Mouse (Mus musculus): ENCODE data around the gene Mapk3. TPM values are rescaled to one million over a fixed set of nuclear protein-coding genes. Genes with fewer than 3 reads are reported as not detected.
A peak's percentile ranks its signal among the peaks of the same experiment; 100 is the strongest.

The Mapk3 gene
- total RNA-seq, 2 experiments from 2014 or later, result 88.3 to 177 TPM

DNA sequence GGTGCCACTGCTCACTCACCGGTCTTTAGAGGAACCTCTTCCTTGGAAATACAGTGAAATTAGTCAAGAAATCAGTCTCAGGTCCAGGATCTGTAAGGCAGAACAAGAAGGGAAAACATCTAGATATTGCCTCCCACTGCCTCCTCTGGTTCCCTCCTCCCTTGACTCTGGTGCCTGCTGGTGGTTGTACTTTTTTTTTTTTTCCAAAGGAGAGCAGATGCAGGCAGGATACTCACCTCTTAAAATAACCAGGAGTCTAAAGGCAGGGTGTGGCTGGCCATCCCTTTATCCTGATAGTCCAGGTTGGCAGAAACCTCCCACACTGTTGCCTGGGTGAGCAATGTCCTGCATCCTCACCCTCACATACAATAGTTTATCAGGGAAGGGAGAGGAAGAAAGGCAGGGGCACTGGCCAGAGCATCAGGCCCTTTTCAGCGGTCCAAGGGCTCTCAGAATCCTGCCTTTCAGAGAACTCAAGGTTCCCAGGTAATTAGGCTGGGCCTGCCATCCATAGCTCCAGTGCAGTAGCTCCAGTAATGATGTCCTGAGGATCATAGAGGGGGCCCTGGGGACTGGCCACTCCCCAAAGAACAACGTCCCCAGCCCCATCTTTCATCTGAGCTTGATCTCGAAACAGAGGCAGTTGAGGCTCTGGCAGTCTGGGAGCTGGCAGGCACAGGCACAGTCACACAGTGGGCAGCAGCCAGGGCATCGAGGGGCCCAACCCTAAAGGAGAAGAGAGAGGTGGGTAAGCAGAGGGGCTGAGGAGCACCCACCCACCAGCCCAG lies 41.1 kb downstream of the Mapk3 start:
- no peak for ATAC-seq (ENCODE audit: poor library complexity, severe bottlenecking)

- no peak for ATAC-seq (ENCODE audit: poor library complexity, severe bottlenecking)
These were observed 41.6 kb downstream of the Mapk3 start for GRCm38 (mm10) chr7:126801057-126801422.

GRCm38 (mm10) chr7:126802134-126802889 lies 42.9 kb downstream of the Mapk3 start:
- ATAC-seq (ENCODE audit: poor library complexity, severe bottlenecking), result no peak

- no peak for ATAC-seq (ENCODE audit: poor library complexity, severe bottlenecking)
These were observed 43.8 kb downstream of the Mapk3 start for GRCm38 (mm10) chr7:126803181-126803580.

DNA sequence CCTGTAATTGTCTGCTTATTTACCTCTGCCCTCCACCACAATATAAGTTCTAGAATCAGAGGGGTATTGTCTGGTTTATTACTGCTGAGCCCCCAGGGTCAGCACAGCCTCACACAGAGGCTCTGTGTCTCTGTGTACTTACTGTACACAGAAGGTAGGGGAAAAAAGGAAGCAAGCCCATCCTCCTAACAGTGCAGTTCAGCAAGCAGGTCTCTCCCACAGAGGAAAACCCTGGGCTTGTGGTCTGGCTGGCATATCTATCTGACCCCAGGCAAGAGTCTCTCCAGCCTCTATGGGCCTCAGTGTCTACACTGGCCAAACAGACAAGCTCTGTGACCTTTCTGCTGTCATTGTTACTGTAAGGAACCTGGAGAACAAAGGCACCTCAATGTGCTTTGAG lies 44.4 kb downstream of the Mapk3 start:
- no peak for ATAC-seq (ENCODE audit: poor library complexity, severe bottlenecking)

- ATAC-seq (ENCODE audit: poor library complexity, severe bottlenecking), result no peak
These were observed 47.6 kb downstream of the Mapk3 start for GRCm38 (mm10) chr7:126806956-126807355.

DNA sequence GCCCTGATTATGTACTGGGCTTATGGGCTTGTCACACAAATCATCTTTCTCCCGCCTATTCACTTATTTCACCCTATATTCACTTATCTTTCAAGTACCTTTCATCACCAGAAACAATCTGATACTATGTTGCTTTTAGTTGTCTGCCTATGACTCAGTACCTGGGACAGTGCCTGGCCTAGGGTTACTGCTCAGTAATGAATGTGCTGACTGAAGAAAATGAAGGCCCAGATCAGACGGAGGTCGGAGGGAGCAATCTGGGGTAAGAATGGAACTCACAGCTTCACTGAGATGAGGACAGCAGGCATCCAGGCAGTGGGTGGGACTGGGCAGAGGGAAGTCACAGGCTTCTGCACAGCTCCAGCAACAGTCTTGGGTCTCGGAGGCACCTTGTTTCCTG lies 48.0 kb downstream of the Mapk3 start:
- no peak for ATAC-seq (ENCODE audit: poor library complexity, severe bottlenecking)

DNA sequence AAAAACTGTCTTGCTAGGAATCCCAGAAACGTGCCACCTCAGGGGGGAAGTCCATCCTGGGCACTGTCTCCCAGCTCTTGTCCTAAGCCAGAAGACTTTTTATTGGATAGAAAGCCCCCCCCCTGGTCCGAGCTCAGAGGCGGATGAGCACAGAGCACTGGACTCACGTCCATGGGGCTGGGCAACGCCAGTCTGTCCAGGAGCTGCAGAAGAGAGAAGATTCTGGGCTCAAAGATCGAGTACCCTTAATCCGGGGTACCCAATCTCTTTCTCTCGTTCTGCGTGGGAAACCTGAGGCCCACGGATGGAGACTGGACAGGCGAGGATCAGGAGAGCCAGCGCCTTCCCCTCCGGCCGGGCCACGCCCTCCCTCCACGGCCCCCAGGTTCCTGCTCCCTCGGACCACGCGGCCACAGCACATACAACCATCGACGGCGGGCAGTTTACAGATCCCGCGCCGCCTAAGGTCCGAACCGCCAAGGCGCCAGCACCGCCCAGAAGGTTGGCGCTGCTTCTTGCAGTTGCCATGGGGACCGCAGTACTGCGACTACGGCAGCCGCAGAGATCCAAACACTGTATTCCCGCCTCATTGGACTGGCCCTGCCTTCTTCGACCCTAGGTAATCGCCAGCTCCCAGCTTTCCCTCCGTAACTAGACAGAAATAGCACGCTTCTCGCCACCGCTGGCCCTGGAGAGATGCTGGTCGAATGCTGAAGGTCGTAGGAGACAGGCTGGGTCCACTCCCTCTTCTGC lies 49.5 kb downstream of the Mapk3 start:
- ATAC-seq (ENCODE audit: poor library complexity, severe bottlenecking), result peak; percentile 93

- no peak for ATAC-seq (ENCODE audit: poor library complexity, severe bottlenecking)
These were observed 50.4 kb downstream of the Mapk3 start for GRCm38 (mm10) chr7:126809723-126810369.

Other genes starting within 250 kb of the Mapk3 start
- 110 and 121 TPM in 2 replicates for gene Eif3c, start 193.2 kb upstream of the Mapk3 start, total RNA-seq (2015)
- gene Eif3c, start 193.2 kb upstream of the Mapk3 start, total RNA-seq (2017), result 131 and 143 TPM in 2 replicates
- gene Apobr, start 174.7 kb upstream of the Mapk3 start, total RNA-seq (2015), result 27.6 and 30.3 TPM in 2 replicates
- 98.7 and 99.5 TPM in 2 replicates for gene Apobr, start 174.7 kb upstream of the Mapk3 start, total RNA-seq (2017)
- 106 and 118 TPM in 2 replicates for gene Cln3, start 173.8 kb upstream of the Mapk3 start, total RNA-seq (2015)
- gene Cln3, start 173.8 kb upstream of the Mapk3 start, total RNA-seq (2017), result 59.5 and 77.8 TPM in 2 replicates
- gene Il27, start 164.7 kb upstream of the Mapk3 start, total RNA-seq (2015), result 2.5 and 2.9 TPM in 2 replicates
- gene Il27, start 164.7 kb upstream of the Mapk3 start, total RNA-seq (2017), result 3.0 and 4.8 TPM in 2 replicates
- gene Nupr1, start 128.7 kb upstream of the Mapk3 start, total RNA-seq (2015), result 54.7 and 61.4 TPM in 2 replicates
- 108 and 126 TPM in 2 replicates for gene Nupr1, start 128.7 kb upstream of the Mapk3 start, total RNA-seq (2017)
- gene Sgf29, start 110.3 kb upstream of the Mapk3 start, total RNA-seq (2015), result 42.1 and 55.6 TPM in 2 replicates
- gene Sgf29, start 110.3 kb upstream of the Mapk3 start, total RNA-seq (2017), result 27.3 and 35.5 TPM in 2 replicates
- gene Sult1a1, start 83.2 kb upstream of the Mapk3 start, total RNA-seq (2015), result 4.8 and 6.6 TPM in 2 replicates
- gene Sult1a1, start 83.2 kb upstream of the Mapk3 start, total RNA-seq (2017), result 6.6 and 6.9 TPM in 2 replicates
- gene Bola2, start 64.2 kb upstream of the Mapk3 start, total RNA-seq (2015), result 49.8 and 60.5 TPM in 2 replicates
- 106 and 161 TPM in 2 replicates for gene Bola2, start 64.2 kb upstream of the Mapk3 start, total RNA-seq (2017)
- gene Slx1b, start 63.8 kb upstream of the Mapk3 start, total RNA-seq (2015), result 4.1 and 6.0 TPM in 2 replicates
- 4.7 and 5.9 TPM in 2 replicates for gene Slx1b, start 63.8 kb upstream of the Mapk3 start, total RNA-seq (2017)
- gene Coro1a, start 51.8 kb upstream of the Mapk3 start, total RNA-seq (2015), result 1,020 and 1,059 TPM in 2 replicates
- 1,317 and 1,554 TPM in 2 replicates for gene Coro1a, start 51.8 kb upstream of the Mapk3 start, total RNA-seq (2017)
- 26.8 and 37.3 TPM in 2 replicates for gene Gdpd3, start 6.7 kb downstream of the Mapk3 start, total RNA-seq (2015)
- 57.9 and 71.4 TPM in 2 replicates for gene Gdpd3, start 6.7 kb downstream of the Mapk3 start, total RNA-seq (2017)
- 196 and 200 TPM in 2 replicates for gene Ypel3, start 17.4 kb downstream of the Mapk3 start, total RNA-seq (2015)
- gene Ypel3, start 17.4 kb downstream of the Mapk3 start, total RNA-seq (2017), result 91.7 and 117 TPM in 2 replicates
- gene Tbx6, start 21.9 kb downstream of the Mapk3 start, total RNA-seq (2015), result 0.68 and 1.0 TPM in 2 replicates
- gene Tbx6, start 21.9 kb downstream of the Mapk3 start, total RNA-seq (2017), result 0.98 and 0.99 TPM in 2 replicates
- 186 and 196 TPM in 2 replicates for gene Ppp4c, start 32.9 kb downstream of the Mapk3 start, total RNA-seq (2015)
- 139 and 154 TPM in 2 replicates for gene Ppp4c, start 32.9 kb downstream of the Mapk3 start, total RNA-seq (2017)
- gene Fam57b, start 38.1 kb downstream of the Mapk3 start, total RNA-seq (2015), result not detected in 2 replicates
- gene Fam57b, start 38.1 kb downstream of the Mapk3 start, total RNA-seq (2017), result not detected in 2 replicates
- not detected in 2 replicates for gene 4930451I11Rik, start 72.0 kb downstream of the Mapk3 start, total RNA-seq (2015)
- gene 4930451I11Rik, start 72.0 kb downstream of the Mapk3 start, total RNA-seq (2017), result not detected in 2 replicates
- not detected in 2 replicates for gene Doc2a, start 87.8 kb downstream of the Mapk3 start, total RNA-seq (2015)
- gene Doc2a, start 87.8 kb downstream of the Mapk3 start, total RNA-seq (2017), result not detected in 2 replicates
- 14.6 and 22.0 TPM in 2 replicates for gene Hirip3, start 102.4 kb downstream of the Mapk3 start, total RNA-seq (2015)
- 147 and 164 TPM in 2 replicates for gene Hirip3, start 102.4 kb downstream of the Mapk3 start, total RNA-seq (2017)
- 42.5 and 51.5 TPM in 2 replicates for gene Ino80e, start 102.8 kb downstream of the Mapk3 start, total RNA-seq (2015)
- 21.3 and 46.4 TPM in 2 replicates for gene Ino80e, start 102.8 kb downstream of the Mapk3 start, total RNA-seq (2017)
- 14.3 and 19.0 TPM in 2 replicates for gene Taok2, start 125.1 kb downstream of the Mapk3 start, total RNA-seq (2015)
- gene Taok2, start 125.1 kb downstream of the Mapk3 start, total RNA-seq (2017), result 26.8 and 32.0 TPM in 2 replicates
- 47.9 and 50.9 TPM in 2 replicates for gene Tmem219, start 163.3 kb downstream of the Mapk3 start, total RNA-seq (2015)
- 44.9 and 45.5 TPM in 2 replicates for gene Tmem219, start 163.3 kb downstream of the Mapk3 start, total RNA-seq (2017)
- gene Kctd13, start 169.3 kb downstream of the Mapk3 start, total RNA-seq (2015), result 7.3 and 12.0 TPM in 2 replicates
- gene Kctd13, start 169.3 kb downstream of the Mapk3 start, total RNA-seq (2017), result 10.9 and 19.0 TPM in 2 replicates
- not detected in 2 replicates for gene Asphd1, start 190.0 kb downstream of the Mapk3 start, total RNA-seq (2015)
- gene Asphd1, start 190.0 kb downstream of the Mapk3 start, total RNA-seq (2017), result not detected in 2 replicates
- gene Sez6l2, start 191.0 kb downstream of the Mapk3 start, total RNA-seq (2015), result 2.9 TPM in 1 of 2 replicates, not detected in the other
- 0.16 and 0.33 TPM in 2 replicates for gene Sez6l2, start 191.0 kb downstream of the Mapk3 start, total RNA-seq (2017)
- 46.1 and 48.5 TPM in 2 replicates for gene Cdipt, start 216.3 kb downstream of the Mapk3 start, total RNA-seq (2015)
- 49.4 and 56.7 TPM in 2 replicates for gene Cdipt, start 216.3 kb downstream of the Mapk3 start, total RNA-seq (2017)
- gene Cdiptos, start 216.5 kb downstream of the Mapk3 start, total RNA-seq (2015), result 4.9 and 6.6 TPM in 2 replicates
- 0.73 and 3.3 TPM in 2 replicates for gene Cdiptos, start 216.5 kb downstream of the Mapk3 start, total RNA-seq (2017)